Mouse (Mus musculus): Measurements from ENCODE around the gene Acsl3.

Acsl3 gene

DNA sequence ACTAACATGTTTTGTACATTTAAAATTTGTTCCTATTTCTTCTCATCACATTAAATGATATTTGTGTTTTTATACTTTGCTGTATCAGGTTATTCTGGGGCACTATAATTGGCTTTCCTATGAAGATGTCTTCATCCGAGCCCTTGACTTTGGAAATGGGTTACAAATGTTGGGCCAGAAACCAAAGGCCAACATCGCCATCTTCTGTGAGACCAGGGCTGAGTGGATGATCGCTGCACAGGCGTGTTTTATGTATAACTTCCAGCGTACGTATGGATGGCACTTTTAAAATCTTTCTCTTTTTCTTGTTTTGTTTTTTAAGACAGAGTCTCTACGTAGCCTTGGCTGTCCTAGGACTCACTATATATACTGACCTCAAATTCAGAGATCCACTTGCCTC lies 30.5 kb downstream of the Acsl3 start:
- no peak for DNase-seq

DNA sequence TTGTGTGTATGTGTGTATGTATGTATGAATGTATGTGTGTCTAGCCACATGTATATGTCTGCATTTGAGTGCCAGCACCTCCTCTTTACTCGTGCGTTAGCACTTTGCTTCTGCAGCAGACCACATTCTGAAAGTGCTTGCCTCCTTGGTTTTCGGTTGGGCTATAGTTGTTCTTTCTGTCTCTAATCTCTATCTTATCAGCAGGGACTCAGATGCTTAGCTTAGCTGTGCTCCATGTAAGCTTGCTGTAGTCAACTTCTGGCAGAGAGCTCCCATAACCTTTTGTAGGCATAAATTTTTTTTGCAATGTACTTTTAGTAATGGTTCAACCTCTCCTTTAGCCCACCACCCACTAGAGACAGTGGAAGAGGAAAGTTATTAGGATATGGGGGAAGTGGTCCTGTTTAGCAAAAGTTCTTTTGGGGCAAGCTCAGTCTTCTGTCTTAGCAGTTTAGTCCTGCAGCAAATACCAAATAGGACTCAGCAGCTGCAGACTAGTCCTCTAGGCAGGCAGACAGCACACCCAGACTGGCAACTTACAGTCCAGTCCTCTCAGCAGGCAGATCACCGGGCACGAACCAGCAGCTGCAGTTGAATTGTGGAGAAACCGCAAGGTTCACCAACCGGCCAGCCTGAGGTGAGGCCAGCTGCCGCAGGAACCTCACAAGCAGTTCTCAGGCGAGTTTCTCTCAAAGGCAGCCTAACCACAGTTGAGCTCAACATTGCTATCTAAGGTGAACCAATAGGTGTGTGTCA lies 37.1 kb downstream of the Acsl3 start:
- no peak for DNase-seq

DNA sequence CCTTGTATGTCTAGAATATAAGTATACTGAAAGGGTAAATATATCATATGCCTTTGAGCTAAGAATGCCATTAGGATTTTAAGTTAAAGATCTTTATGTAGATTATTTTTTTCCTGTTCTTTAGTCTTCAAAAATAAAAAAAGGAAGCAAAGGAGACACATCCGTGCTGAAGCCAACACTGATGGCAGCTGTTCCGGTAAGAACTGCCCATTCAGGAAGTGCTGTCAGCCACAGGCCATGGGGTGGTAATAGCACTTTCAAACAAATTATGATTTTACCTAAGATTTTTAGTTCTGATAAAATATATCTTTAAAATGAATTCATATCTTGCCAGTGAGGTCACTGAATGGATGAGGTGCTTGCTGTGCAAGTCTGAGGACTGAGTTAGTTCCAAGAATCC lies 38.7 kb downstream of the Acsl3 start:
- DNase-seq = no peak

DNA sequence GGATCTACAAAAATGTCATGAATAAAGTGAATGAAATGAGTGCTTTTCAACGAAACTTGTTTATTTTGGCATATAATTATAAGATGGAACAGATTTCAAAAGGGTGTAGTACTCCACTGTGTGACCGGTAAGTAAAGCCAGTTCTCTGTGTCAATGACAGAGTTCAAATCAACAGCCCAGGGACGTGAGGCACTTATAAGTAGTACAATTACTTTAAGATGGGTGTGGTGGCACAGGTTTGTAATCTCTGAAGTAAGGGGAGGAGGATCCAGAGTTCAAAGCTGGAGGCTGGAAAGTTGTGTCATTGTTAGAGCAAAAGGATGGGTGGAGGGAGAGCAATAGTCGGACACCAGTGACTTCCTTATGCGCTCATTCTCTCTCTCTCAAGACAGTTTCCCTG lies 39.3 kb downstream of the Acsl3 start:
- no peak for DNase-seq

DNA sequence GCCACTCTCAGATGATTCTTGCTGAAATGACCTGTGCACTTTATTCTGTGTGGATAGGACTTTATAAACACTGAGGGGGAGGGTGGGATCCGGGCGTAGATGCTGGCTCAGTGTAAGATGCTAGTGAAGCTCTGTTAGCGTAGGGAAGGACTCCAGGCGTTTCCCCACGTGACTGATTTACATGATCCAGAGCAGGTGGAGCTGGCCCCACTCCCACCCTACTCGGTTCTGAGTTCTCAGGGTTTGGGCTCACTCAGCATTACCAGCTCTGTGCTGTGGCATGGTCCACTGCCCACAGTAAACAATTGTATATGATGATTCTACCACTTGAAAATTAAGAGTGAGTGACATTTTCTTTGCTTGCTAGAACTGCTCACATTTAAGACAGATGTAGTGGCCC lies 40.5 kb downstream of the Acsl3 start:
- no peak for DNase-seq

DNA sequence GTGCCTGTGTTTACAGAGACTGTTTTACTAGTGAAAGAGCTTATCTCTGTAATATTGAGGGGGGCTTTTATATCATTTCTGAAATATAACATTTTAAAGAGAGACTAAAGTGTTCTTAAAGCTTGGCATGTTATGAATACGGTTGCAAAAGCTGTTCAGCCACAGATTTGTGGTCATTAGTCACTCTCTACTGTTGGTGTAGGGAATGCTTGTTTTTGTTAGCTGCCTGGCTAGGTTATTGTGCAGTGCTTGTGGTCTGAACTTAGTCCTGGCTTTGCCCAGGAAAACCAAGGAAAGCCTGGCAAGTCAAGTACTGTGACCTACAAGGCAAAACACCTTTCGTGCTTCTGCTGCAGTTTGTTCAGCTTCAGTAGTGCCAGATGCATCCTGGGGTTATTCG lies 44.1 kb downstream of the Acsl3 start:
- no peak for DNase-seq

DNA sequence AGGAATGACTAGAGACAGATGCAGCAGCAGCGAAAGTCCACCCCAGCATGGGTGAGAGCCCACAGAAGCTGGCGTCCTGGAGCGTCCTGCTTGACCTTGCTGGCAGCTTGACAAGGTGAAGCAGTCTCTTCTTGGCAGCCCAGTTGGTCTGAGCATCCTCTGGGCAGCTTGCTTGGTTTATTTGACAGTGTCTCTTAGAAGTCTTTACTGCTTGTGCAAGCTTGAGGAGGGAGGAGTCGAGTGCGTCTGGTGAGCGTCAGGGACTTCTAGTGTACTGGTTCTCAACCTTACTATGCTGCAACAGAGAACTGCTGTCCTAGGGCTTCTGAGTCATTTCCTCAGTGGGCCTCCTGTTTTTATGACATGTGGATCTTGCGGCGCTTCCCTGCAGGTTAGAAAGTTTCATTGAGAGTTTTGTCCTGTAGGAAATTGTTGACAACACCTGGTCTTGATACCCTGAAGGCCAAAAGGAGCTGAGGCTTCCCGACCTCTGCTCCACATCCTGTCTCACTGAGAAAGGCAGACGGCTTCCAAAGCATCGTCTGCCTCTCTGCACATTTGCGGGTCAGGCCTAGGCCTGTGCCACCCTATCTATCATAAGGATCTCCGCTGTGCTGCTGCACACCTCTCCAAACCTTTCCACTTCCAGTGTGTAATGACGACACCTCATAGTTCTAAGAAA lies 44.8 kb downstream of the Acsl3 start:
- peak in 1 of 2 experiments; percentile 41 for DNase-seq

DNA sequence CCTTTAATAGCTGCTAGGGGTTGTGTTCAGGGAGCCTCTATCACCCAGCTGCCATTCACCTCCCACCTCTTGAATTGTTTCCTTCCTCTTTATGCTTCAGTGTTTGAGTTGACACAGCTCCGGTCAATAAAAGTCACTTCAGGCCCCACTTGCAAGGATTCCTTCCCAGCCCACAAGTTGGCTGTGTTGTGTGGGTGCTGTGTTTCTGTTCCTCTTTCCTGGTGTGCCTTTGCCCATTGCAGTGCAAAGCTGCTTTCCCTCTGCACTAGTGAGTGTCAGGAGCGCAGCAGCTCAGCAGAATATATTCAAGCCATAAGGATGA lies 45.3 kb downstream of the Acsl3 start:
- DNase-seq = peak in 1 of 2 experiments; percentile 28

DNA sequence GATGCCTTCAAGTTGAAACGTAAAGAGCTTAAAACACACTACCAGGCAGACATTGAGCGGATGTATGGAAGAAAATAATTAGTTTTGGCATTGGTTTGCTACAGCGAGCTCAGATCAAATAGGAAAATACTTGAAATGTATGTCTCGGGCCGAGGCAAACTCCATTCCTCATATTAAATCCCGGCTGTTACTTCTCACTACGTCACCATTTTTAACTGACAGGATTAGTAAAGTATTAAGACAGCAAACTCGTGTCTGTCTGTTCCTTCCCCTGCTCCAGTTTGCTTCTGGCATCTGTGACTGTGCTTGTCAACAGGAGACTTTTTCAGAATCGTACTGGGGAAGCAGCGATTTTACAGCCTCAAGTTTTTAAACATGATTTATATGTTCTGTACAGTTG lies 48.7 kb downstream of the Acsl3 start:
- no peak for DNase-seq

DNA sequence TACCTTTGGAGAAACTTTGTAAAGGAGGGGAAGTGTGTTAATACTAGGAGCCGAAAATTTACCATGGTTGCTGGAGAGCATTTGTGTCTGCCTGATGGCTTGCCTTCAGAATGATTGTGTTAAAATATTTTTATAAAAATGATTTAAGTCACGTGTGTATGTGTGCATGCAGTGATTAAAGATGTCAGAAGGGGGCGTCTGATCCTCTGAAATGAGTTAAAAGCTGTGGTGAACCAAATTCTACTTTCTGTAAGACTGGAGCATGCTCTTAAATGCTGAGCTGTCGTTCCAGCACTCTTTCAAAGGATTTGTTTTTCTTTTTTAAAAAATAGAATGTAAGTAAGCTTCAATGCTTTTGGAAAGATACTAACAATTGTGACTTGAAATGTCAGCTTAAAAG lies 49.7 kb downstream of the Acsl3 start:
- peak in 1 of 2 experiments; percentile 29 for DNase-seq

DNA sequence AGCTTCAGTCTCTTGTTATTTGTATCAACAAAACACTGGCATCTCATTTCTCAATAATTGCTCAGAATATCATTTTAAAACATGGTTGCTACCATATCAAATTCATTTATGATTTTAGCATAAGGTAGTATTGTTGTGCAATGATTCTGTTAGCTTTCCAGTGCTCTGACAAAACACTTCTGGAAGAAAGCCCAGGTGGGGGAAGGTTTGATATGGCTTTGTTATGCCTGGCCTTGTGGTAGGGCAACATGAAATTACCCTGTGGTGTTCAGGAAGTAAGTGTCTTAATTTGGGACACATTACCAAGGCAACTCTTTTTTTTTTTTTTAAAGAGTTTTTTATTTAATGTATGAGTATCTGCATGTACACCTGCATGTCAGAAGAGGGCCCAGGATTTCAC lies 52.4 kb downstream of the Acsl3 start:
- no peak for DNase-seq

DNA sequence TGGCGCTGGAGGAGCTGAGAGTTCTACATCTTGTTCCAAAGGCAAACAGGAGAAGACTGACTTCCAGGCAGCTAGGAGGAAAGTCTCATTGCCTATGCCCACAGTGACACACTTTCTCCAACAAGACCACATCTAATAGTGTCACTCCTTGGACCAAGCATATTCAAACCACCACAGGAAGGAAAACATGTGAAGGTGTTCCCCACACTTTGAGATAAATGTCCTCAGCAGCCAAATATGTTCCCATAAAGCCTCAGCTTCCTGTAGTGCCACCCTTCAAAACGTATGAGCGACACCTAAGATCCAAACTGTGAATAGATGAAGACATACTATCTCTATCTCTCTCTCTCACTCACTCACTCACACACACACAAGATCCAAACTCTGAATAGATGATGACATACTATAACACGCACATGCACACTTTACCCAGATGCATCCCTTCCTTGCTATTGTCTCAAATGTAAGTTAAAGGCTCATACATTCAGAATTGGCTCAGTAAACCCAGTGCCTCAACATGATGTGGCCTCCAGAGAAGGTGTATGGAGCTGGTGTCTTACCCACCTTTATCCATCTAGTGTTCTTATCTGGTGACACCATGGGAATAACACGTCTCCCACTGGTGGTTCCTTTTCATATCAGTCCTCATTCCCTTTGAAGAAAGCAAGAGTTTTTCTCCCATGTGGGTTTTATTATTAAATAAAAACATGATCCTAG lies 53.1 kb downstream of the Acsl3 start:
- no peak for DNase-seq

DNA sequence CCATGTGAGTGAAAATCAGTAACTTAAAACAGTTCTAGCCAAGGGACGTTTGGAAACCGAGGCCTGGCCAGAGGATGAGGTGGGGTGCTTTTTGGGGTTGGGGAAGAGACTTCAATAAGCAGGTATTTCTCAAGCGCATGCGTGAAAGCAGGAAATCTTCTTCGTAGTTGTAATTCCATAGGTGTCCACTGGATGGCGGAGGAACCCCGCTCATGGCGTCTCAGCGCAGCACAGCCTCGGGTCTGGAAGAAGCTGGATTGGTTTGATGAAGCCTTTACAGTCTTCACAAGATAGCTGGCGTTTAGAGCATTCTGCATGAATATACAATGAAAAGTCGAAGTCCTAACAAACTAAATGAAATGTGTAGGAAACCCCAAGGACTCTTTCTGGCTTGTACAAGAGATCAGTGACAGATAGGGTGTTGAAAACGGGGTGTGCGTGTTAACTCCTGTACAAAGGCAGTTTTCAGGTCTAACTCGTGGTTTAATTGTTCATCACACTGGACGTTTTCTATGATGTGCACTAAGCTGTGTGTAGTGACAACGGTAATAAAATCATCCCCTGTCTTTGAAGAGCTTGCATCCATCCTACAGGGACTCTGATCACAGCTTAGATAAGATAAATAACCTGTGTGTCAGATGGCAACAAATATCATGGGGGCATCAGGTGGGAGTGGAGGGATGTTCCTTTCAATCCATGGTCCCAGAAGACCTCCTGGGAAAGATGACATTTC lies 67.0 kb downstream of the Acsl3 start:
- peak; percentile 70 to 84 for DNase-seq

DNA sequence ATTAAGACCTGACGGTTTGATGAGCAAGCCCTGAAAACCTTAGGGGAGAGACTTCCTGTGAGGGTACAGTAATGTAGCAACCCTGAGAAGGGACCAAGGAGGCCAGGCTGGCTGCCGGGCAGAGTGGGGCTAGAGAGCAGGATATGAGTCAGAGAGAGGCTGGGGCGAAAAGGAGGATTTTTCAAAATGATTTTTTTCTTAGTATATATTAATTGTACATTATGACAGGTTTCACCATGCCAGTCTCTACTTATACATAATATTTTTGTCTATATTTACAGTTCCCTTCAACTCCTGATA lies 67.5 kb downstream of the Acsl3 start:
- DNase-seq = no peak

DNA sequence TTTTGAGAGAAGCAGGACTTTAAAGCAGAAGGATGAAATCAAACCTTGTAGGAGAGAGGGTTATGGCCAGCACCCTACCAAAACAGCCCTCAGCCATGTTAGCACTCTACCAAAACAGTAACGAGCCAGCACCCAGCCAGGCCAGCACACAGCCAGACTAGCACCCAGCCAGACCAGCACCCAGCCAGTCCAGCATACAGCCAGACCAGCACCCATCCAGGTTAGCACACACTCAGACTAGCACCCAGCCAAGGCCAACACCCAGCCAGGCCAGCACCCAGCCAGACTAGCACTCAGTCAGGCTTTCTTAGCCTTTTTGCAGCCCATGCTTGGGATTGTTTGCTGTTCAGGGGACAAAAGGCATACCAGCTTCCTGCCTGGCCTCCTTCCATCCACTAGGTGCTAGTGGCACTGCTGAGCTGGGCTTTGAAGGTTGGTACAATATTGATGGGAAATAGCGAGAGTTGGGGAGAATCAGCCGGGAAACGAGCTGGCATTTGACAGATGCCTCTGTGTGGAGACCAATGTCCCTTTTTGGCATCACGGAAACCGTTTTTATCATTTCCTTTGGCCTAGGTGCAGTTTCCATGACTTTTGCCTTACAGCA lies 68.1 kb downstream of the Acsl3 start:
- DNase-seq = no peak

DNA sequence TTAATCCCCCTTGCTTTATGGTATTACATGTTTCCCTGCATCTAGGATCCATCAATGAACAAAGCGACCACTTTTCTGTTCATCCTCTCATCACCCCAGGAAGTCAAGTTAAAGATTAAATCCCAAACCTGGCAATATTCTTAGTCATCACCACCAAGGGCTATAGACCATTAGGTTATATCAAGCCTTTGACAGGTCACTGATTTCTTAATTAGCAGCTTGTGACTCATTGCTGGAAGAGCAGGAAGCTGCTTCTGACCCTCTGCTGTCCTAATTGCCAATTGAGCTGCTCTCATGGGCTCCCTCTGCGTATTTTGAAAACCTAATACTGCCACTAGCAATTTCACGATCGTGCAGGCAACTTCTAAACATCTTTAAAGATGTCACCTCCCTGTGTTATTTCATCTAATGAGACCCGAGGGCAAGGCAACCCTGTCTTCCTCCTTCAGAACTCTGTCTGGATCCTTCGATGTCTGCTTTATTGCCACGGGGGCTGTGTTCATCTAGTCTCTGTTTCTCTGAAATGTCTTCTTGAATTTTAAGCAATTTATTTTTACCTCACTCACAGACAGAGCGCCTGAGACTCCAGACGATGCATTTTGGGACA lies 72.6 kb downstream of the Acsl3 start:
- no peak for DNase-seq

DNA sequence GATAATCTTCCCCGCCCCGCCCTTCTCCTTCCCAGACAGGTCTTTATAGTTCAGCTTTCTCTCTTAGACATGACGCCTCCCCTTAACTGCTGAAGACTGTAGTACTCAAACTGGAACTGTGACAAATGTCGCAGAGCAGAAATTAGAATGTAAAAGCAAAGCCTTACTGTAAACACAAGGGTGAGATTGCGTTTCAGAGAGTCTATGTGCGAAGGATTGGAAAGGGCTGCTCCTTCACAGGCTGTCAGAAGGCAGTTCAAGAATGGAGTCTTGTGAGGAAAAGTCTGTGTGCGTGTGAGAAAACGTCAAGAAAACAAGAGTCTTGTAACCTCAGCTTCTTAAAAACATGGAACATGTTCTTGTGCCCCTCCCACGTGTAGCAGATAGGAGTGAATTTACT lies 74.7 kb downstream of the Acsl3 start:
- DNase-seq = no peak

DNA sequence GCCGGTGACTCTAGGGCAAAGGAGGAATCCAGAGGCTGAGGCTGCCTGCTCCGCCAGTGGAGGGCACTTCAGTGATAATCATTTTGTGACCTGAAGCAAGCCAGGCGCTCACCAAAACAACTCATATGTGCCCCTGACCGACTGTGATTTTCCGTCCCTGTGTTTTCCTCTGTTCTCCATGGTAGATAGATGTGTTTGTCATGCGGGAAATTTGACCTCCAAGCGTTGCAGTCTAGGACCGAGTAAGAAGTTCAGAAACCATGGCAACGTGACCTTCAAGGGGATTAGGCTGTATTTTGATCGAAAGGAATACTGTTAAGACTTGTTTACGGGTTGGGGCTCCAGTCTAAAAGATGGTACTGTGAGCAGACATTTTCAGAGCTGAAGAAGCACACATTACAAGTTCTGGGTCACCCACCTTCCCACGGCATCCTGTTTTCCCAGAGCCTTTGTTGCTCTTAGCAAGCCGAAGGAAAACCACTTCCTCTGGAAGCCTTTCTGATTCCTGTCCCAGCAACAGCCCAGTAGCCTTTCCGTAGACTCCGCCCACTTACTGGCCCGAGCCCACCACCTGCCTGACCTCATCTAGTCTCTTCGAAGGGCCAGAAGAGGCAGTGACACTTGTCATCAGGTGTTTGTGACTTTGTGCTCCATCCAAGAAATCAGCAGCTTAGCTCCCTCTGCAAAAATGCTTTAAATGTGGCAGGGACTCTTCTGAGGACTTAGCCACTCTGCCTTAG lies 76.8 kb downstream of the Acsl3 start:
- DNase-seq = no peak

DNA sequence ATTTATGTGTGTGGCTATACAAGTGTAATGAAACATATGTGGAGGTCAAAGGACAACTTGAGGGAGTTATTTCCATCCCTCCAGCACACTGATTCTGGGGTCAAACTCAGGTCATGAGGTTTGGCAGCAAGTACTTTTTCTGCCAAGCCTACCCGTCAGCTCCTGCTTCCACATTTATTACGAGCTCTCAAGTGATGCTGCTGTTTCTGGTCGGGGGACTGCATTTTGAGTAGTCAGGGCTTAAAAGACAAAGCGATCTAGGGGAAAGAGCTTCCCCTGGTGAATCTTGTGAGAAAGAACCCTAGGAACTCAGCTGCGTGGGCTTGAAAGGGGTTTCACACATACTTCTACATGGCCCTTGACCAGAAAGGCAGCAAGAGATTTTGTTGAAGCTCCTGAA lies 80.0 kb downstream of the Acsl3 start:
- no peak for DNase-seq

DNA sequence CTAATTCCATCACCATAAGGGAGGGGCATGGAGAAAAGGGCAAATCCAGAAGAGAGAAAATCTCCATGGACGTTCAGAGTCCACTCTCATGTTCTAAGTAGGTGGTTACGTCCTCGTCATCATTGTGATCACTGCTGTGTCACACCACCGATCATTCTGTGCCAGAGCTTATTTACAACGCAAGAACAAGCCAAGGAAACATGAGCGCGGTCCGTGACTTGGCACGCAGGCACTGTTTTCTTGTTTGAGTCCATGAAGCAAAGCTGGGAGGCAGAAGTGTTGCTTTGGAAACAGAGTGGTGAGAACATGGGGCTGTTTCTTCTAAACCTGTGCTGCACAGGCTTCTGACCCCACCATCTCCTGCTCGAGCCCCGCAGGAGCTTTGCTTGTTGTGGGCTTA lies 83.1 kb downstream of the Acsl3 start:
- DNase-seq = no peak

DNA sequence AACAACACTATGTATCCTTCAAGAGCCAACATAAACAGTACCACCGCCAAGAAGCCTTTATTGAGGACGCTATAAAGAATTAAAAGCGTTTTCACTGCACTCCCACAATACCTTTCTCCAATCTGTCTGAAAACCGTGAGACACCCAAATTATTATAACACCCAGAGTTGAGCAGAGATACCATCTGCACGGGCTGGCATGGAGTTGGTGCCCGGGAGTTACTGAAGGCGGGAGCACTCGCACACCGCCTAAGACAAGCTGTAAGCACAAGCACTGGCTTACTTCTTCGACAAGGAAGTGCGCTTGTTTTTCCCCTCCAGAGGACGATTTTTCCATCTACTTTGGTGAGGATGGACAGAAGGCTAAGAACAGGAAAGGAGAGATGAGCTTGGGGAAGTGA lies 84.6 kb downstream of the Acsl3 start:
- DNase-seq = no peak

DNA sequence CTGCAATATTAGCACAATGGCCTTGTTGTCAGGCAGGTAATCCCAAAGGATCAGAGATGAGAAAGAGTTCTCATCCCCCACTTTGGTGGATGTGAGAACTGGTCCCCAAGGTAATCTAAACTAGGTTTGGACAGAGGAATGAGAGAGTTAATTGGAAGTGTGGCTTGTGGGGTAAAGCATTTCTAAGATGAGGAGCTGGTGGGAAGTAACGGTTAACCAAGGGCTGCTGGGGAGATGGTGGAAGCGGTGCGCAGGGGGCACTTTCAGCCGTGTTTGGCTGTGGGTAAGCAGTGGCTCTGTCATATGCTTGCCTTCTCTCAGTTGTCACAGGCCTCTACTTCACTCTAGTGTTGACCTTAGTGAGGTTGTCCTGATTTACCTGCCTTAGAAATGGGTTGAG lies 85.7 kb downstream of the Acsl3 start:
- DNase-seq = no peak
